Mouse (Mus musculus): Measurements from ENCODE around the gene Pdk1.
"Not testable (repeated sequence)": the region's sequence is repeated elsewhere in the genome, so short reads cannot be mapped to it uniquely, and the experiment has no call there.

Pdk1 gene

DNA sequence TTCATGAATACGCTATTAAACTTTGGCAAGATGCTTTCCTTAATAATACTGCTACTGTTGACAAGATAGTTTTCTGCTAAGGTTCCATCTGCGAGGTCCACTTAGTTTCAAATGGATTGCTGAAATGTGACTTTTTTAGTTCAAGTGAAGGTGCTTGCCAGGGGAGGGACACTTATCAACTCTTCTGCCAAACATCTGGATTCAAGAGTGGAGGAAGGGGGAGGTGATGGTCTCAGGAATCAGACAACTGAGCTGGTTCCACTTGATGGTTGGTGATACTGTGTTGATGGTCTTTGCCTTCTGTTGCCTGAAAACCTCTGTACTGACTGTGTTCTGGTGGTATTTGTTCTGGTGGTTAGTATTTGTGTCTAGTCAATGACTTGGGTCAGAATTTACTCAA lies 1.4 kb downstream of the Pdk1 start:
- DNase-seq (ENCODE audit: low spot score) = no peak

DNA sequence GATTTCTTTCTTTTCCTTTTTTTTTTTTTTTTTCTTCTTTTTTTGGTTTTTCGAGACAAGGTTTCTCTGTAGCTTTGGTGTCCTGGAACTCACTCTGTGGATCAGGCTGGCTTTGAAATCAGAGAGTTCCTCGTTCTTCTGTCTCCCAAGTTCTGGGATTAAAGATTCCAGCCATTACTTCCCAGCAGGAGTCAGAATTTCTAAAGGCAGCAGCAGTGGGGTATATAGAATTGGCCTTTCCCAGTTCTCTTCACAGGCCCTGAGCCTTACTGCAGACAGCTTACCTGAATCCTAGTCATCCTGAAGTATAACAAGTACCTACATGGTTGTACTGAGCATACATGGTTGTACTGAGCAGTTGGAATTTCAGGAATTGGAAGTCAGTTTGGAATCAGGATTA lies 1.8 kb downstream of the Pdk1 start:
- DNase-seq (ENCODE audit: low spot score) = no peak

DNA sequence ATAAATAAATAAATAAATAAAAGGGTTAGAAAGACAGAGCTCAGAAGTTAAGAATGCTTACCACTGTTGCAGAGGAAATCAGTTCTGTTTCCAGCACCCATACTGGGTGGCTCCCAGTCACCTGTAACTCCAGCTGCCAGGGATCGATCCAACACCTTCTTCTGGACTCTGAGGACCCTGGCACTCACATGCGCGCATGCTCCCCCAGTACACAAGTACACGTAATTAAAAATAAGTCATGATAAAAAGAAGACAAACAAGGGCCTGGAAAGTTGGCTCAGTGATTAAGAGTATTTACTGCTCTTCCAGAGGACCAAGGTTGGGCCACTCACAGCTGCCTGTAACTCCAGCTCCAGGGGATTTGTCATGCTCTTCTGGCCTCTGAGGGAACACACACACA lies 4.8 kb downstream of the Pdk1 start:
- no peak for DNase-seq (ENCODE audit: low spot score)

DNA sequence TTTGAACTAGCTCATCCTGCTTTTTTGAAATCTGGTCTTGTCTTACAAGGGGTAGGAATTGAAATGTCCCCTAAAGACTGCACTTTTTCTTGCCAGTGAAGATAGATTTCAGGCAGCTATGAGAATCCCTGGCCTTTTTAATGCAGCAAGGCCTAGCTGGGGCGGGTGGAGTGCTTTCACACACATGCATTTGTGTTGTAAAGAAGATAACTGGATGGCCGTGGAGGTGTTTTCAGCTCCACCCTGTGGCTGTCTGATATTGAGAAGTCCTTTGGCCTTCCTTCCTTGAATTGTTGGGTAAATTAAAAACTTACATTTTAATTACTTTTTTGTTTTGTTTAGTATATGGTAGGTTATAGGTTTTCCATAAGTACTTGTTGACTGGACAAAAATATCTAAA lies 5.4 kb downstream of the Pdk1 start:
- no peak for DNase-seq (ENCODE audit: low spot score)

DNA sequence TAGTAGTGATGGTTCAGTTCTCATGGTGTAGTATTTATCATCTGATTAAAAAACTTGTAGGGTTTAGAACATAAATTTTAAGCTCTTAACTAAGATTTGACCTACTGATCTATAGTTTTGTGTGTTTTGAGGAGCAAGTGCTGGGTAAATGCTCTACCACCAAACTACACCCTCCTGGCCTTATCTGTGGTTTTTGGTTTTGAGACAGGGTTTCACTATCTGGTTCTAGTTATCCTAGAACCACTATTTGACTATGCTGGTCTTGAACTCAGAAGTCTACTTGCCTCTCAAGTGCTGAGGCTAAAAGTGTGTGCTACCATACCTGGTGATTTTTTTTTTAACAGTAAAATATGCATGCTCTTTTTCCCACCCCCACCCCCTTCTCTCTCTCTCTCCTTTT lies 5.9 kb downstream of the Pdk1 start:
- no peak for DNase-seq (ENCODE audit: low spot score)

DNA sequence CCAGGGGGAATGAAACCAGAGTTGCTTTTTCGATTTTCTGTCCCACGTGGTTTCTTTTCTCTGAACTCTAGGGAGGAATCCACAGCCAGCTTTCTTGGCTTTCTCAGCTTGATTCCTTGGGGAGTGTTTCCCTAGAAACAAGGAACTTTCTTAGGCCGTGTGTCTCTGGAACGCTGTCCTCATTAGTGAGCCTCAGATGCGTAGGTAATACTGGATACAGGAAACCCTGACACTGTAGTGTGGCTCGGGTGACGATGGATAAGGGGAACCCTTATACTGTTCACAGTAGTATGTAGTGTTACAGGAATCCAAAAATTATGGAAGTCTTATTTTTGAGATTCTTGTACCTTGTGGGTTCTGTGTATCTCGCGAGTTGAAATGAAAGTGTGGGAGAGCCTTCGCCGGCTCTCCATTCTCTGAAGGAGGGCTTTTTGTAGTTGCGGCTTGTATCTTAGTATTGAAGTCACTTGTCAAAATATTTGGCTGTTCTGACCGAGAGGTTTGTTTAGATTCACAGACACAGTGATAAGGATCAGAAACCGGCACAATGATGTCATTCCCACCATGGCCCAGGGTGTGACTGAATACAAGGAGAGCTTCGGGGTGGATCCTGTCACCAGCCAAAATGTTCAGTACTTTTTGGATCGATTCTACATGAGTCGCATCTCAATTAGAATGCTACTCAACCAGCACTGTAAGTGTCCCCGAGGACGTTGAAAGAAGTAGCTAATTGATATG lies 10.1 kb downstream of the Pdk1 start:
- DNase-seq (ENCODE audit: low spot score) = no peak

DNA sequence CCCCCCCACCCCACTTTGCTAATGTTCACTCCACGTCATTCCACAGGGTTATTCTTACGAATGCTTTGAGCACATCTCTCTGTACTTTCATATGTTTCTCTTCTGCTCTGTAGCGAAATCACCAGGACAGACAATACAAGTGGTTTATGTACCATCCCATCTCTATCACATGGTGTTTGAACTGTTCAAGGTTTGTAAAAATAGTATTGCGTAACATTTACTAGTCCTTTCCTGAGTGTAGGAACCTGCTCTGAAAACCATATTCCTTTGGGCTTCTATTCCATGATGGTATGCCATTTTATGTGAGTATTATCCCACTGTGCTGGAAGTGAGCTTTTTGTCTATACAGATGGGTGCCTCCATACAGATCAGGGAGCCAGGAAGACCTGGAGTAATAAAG lies 14.2 kb downstream of the Pdk1 start:
- DNase-seq (ENCODE audit: low spot score) = no peak

DNA sequence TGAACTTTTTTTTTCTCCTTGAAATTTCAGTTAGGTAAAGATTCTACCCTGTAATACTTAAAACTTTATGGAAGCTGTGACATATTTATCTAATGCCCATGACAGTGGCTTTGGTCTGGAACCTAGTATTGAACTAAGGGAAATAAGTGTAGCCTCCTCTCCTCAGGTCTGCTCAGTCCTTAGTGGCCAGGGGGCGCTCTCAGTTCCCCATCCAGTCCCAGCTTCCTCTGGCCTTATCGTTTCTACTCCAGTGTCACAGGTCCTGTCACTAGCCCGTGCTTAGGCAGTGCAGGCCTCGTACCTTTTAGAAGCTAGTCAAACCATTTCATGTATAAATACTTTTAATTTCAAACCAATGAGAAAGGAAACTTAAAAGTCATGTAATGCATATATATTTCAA lies 15.4 kb downstream of the Pdk1 start:
- no peak for DNase-seq (ENCODE audit: low spot score)

DNA sequence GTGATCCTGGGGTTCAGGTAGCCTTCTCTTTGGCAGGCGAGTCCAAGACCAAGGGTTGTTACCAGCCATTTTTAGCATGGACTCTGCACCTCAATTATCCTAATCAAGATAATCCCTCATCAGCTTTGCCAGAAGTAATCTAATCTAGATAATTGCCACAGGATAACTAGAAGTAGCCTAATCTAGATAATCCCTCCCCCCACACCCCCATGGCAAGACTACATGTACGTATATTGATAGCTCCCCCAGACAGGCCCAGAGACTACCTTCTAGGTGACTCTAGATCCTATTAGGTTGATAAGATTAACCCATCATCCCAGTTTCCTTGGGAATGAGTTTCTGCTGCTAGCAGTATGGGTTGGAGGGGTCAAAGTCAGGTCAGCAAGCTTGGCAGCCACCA lies 18.5 kb downstream of the Pdk1 start:
- no peak for DNase-seq (ENCODE audit: low spot score)

DNA sequence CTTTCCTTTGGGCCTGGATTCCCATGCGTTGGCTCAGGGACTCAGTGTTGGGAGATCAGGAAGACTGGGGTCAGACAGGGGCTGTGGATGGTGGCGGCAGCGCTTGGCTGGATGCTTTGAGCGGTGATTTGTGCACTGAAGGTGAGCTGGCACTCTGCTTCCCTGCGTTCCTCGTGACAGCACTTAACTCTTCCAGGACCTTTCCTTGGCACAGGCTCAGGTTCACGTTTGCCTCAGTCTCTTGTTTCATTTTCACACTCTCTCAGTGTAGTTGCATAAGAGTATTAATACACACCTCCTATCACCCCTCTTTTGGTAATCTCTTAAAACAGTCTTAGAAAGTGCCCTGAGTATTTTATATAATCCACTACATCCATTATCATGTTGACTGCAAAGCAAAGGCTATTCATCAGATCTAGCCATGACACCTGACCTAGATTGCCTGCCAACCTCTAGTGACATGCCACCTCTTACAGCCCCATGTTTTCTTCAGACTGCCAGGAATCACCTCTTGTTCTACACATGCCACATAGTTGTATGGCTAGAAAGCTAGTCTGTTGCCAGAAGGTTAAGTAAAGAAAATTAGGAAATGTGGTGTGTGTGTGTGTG lies 19.8 kb downstream of the Pdk1 start:
- DNase-seq (ENCODE audit: low spot score) = no peak

DNA sequence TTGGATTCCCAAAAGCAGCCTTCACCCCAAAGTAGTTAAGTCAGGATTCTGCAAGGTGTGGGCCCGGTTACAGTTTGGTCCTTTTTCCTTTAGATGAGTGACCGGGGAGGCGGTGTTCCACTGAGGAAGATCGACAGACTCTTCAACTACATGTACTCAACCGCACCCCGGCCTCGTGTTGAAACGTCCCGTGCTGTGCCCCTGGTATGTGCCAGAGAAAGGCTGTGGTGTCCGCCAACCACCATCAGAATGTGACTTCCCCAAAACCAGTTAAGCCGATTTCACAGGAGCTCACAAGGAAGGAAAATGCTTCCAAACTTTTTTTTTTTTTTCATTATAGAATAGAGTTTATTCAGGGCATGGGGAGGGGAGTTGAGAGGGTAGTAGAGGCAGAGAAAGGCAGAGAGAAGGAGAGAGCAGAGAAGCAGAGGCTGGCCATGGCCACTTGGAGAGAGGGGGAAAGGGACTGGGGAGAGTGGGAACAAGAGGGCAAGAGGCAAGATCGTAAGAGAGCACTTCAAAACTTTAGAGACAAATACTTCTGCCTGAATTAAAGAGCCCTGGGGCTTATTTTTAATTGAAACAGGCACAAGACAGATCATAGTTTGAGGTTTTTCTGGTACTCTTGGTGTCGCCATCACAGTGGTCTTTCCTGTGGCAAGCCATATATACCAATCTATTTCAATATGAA lies 22.7 kb downstream of the Pdk1 start:
- no peak for DNase-seq (ENCODE audit: low spot score)

DNA sequence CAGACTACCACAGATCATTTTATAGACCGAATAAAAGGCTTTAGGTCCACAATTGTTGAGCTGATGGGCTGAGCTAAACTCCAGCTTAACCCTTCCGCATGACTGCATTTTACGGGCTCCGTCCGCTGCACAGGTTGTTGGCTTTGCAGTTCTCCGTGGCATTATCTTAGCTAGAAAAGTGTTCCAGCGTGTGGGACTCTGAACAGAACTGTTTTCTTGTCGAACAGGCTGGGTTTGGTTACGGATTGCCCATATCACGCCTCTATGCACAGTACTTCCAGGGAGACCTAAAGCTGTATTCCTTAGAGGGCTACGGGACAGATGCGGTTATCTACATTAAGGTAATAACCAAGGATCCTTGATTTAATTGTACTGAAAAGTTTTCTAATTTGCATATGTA lies 24.4 kb downstream of the Pdk1 start:
- DNase-seq (ENCODE audit: low spot score) = no peak

DNA sequence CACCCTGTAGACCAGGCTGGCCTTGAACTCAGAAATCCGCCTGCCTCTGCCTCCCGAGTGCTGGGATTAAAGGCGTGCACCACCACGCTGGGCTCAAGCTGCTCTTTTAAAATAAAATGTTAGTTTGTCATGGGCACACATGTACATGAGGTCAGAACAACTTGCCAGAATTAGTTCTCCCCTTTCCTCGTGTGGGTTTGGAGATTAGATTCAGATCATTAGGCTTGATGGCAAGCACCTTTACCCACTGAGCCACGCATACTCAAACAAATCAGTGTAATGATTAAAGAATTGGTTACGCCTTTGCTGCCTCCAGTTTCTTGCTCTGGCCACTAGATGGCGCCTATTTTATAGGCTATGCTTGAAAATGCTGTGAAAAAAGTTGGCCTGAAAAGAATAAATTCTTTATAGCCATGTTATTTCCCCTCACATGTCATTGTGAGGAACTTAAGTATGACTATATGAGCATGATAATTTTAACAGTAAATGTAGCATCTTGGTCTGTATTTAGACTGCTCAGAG lies 25.4 kb downstream of the Pdk1 start:
- DNase-seq (ENCODE audit: low spot score) = no peak

DNA sequence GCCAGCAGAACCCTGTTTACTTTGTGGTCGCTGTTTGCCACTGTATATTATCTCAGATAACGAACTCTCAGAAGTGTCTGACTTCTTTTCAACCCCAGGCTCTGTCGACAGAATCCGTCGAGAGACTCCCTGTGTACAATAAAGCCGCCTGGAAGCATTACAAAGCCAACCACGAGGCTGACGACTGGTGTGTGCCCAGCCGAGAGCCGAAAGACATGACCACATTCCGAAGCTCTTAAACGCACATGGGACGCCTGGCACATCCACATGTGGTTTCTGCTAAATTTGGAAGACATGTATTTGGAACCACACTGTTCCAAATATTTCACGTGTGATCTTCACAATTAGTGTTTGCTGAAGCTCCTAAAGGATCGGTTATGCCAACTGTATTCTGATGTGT lies 26.9 kb downstream of the Pdk1 start:
- no peak for DNase-seq (ENCODE audit: low spot score)

DNA sequence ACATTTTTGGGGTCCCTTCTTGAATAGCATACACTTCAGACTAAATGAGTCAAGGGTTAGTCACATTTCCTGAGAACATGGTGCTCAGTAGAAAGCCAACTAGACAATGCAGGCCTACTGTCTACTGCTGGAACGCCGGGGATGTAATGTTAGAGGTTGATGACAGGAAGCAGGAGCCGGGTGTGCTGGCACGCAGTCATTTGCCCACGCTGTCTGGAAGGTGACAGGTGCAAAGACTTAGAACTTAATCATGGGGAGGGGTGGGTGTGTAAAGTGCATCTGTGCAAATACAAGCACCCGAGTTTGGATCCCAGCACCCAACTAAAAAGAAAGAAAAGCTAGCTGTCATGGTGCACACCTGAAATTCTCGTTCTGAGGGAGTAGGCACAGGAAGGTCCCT lies 32.1 kb downstream of the Pdk1 start:
- no peak for DNase-seq (ENCODE audit: low spot score)

DNA sequence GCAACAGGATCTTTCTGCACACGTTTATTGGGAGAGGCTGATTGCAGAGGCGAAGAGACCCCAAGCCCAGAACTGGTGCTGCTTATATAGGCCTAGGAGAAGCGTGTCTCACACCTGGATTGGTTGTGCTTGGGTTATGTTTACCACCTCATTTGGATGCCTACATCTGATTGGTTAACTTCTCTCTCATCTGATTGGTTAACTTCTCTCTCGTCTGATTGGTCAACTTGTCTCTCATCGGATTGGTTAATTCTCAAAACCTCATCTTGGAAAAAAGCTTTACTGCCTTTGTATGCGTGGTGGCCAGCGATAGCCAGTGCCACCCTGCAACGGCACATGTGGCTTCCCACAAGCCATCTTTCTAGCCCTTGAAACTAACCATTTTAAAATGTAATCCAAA lies 33.3 kb downstream of the Pdk1 start:
- not testable (repeated sequence) for DNase-seq (ENCODE audit: low spot score)

DNA sequence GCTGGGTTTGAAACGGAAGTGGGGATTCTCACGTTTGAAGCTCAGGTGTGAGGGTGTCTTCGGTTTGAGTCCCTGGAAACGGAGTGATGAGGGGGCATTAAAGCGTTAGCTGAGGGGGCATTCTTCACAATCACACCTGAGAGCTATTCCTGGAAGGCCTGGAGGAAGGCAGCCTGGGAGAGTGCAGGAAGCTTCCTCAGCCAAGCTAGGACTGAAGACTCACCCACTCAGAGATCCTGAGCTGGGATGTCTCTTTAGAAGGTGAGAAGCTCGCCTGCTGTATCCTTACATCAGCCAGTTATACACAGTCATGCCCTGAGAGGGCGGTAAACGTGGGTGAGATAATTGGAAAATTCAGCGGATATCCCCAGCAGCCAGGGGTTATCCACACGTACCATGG lies 40.9 kb downstream of the Pdk1 start:
- no peak for DNase-seq (ENCODE audit: low spot score)

DNA sequence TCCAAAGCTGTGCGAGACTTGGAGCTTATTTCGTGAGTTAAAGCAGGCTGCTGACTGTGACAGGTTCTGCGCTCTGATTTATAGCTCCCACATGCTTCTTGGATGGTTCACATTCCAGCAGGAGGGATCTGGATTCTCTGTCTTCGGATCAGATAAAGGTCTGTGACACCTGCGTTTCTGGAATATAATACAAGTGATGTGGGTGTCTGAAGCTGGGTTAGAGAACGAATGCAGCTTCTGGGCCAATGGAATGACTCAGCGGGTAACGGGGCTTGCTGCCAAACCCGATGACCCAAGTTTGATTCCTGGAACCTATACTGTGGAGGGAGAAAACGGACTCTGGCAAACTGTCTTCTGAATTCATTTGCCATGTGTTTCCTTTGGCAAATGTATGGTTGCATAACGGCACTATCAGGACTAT lies 46.2 kb downstream of the Pdk1 start:
- no peak for DNase-seq (ENCODE audit: low spot score)

DNA sequence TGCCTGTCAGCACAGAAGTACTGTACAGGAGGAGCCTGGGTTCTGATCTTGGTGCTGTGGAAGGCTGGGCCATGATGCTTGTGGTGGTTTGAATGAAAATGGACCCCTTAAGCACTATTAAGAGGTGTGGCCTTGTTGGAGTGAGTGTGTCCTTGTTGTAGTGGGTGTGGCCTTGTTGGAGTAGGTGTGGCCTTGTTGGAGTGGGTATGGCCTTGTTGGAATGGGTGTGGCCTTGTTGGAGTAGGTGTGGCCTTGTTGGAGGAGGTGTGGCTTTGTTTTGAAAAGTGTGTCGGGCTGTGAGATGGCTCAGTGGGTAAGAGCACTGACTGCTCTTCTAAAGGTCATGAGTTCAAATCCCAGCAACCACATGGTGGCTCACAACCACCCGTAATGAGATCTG lies 51.9 kb downstream of the Pdk1 start:
- not testable (repeated sequence) for DNase-seq (ENCODE audit: low spot score)

DNA sequence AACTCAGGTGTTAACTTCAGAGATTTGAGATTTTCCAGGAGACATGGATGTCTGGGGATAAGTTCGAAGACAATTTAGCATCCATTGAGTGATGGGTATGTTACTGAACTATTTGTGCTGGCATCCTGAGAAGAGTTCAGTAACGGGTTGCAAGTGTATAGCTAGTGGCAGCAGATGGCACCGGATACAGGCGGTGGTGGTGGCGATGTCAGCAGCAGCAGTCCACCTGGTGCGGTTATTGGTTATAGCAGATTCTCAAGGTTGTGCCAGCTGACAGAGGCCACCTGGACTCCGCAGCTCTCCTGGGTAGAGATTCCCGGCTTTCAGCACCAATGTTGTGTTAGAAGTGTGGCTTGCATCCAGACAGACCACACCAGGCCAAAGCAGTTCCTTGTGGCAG lies 61.0 kb downstream of the Pdk1 start:
- no peak for DNase-seq (ENCODE audit: low spot score)

DNA sequence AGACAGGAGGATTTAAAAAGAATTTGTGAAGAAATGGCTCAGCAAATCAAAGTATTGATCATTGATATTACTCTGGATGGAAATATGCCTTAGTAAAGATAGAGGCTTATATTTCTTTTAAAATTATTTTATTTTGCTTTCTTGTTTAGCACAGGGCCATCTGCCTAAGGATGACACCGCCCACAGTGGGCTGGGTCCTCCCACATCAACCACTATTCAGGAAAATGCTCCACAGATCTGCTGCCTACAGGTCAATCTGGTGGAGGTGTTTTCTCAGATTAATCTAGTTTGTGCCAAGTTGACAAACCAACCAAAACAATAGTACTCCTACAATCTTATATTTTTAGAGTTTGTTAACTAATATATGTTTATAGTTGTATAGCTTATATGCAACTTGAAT lies 63.7 kb downstream of the Pdk1 start:
- no peak for DNase-seq (ENCODE audit: low spot score)

DNA sequence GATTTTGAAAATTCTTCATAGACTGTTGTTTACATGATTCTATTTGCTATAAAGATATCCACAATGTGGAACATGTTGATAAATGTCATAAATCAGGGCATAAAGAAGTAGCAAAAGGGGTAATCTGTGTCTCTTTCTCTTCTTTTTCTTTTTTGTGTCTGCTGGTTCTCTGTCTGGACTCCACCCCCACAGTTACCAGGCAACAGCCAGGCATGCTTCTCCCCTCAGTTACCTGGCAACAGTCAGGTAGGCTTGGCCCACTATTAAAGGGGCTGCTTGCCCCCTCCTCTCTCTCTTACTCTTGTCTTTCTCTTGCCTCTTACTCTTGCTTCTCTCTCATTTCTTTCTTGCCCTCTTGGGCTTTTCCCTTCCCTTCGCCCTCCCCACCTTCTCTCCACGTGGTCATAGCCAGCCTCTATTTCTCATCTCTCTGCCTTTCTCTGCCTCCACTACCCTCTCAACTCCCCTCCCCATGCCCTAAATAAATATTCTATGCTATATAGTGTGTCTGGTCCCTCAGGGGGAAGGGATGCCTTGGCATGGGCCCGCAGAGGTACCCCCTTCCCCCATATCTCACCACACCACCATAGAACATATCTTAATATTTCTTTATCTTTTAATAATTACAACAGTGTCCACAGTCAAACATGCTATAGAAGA lies 64.8 kb downstream of the Pdk1 start:
- no peak for DNase-seq (ENCODE audit: low spot score)
